Mouse (Mus musculus): Measurements from ENCODE around the gene Rims1. TPM values are rescaled to one million over a fixed set of nuclear protein-coding genes. Genes with fewer than 3 reads are reported as not detected.

Rims1 gene
- polyA plus RNA-seq, 1 experiment from 2014 or later: 1.5 TPM

- Histone ChIP-seq H3K4me1 (peaks cover 8% of the 10 kb centered on the region), H3K4me2 (no peak overlapping the region), H3K9ac (no peak overlapping the region), H3K27ac (no peak overlapping the region), H3K36me3 (no peaks in the 10 kb centered on the region), H3K27me3 (peaks cover 32% of the 10 kb centered on the region), H3K9me3 (no peaks in the 10 kb centered on the region), H3K4me3 (no peak overlapping the region)
- WGBS: 73% methylated on average over 7 of the region's 7 CpGs
- ATAC-seq (ENCODE audit: insufficient number of reproducible peaks, low FRiP score, low TSS enrichment, low read depth): no peak
Observed at GRCm38 (mm10) chr1:22538129-22538528, 267.7 kb downstream of the Rims1 start.

GRCm38 (mm10) chr1:22536776-22537175, 269.0 kb downstream of the Rims1 start:
- H3K27ac ChIP-seq: no peak overlapping the region
- H3K36me3 ChIP-seq: no peaks in the 10 kb centered on the region
- H3K4me2 ChIP-seq: no peak overlapping the region
- peaks cover 11% of the 10 kb centered on the region for H3K4me1 ChIP-seq
- peaks cover 42% of the 10 kb centered on the region for H3K27me3 ChIP-seq
- no peak overlapping the region for H3K9ac ChIP-seq
- 85% methylated on average over 2 of the region's 2 CpGs for WGBS
- no peaks in the 10 kb centered on the region for H3K9me3 ChIP-seq
- H3K4me3 ChIP-seq: no peak overlapping the region
- no peak for ATAC-seq (ENCODE audit: insufficient number of reproducible peaks, low FRiP score, low TSS enrichment, low read depth)

- Histone ChIP-seq H3K27me3 (peaks cover 46% of the 10 kb centered on the region), H3K27ac (no peak overlapping the region), H3K4me2 (no peak overlapping the region), H3K4me3 (no peak overlapping the region), H3K9me3 (no peaks in the 10 kb centered on the region), H3K9ac (no peak overlapping the region), H3K4me1 (peaks cover 11% of the 10 kb centered on the region), H3K36me3 (no peaks in the 10 kb centered on the region)
- 27% methylated on average over 4 of the region's 4 CpGs for WGBS
- no peak for ATAC-seq (ENCODE audit: insufficient number of reproducible peaks, low FRiP score, low TSS enrichment, low read depth)
Observed at GRCm38 (mm10) chr1:22535049-22535448, 270.7 kb downstream of the Rims1 start.

- peak; percentile 44; the same call in 1 of the 2 replicates for ATAC-seq (ENCODE audit: insufficient number of reproducible peaks, low FRiP score, low TSS enrichment, low read depth)
- no peaks in the 10 kb centered on the region for H3K9me3 ChIP-seq
- no peak overlapping the region for H3K27ac ChIP-seq
- no peaks in the 10 kb centered on the region for H3K36me3 ChIP-seq
- peaks cover 11% of the 10 kb centered on the region for H3K4me1 ChIP-seq
- peak overlapping the region; percentile 33; the same call in 1 of the 2 replicates for H3K9ac ChIP-seq
- WGBS: under 1% methylated on average over 86 of the region's 112 CpGs
- H3K27me3 ChIP-seq: peaks cover 46% of the 10 kb centered on the region
- H3K4me3 ChIP-seq: peak overlapping the region; percentile 65
- peak overlapping the region; percentile 98 for H3K4me2 ChIP-seq
Observed at GRCm38 (mm10) chr1:22533146-22534096, 272.4 kb downstream of the Rims1 start.

- no peaks in the 10 kb centered on the region for H3K36me3 ChIP-seq
- no peak overlapping the region for H3K27ac ChIP-seq
- H3K9me3 ChIP-seq: no peaks in the 10 kb centered on the region
- H3K4me2 ChIP-seq: no peak overlapping the region
- no peak for ATAC-seq (ENCODE audit: insufficient number of reproducible peaks, low FRiP score, low TSS enrichment, low read depth)
- H3K4me1 ChIP-seq: no peaks in the 10 kb centered on the region
- no peak overlapping the region for H3K4me3 ChIP-seq
- WGBS: 82% methylated on average over 4 of the region's 4 CpGs
- H3K27me3 ChIP-seq: no peaks in the 10 kb centered on the region
- no peak overlapping the region for H3K9ac ChIP-seq
Observed at GRCm38 (mm10) chr1:22515103-22515502, 290.7 kb downstream of the Rims1 start.

GRCm38 (mm10) chr1:22512421-22512820, 293.4 kb downstream of the Rims1 start:
- ATAC-seq (ENCODE audit: insufficient number of reproducible peaks, low FRiP score, low TSS enrichment, low read depth): no peak
- H3K36me3 ChIP-seq: no peaks in the 10 kb centered on the region
- H3K27ac ChIP-seq: no peak overlapping the region
- H3K4me2 ChIP-seq: no peak overlapping the region
- 84% methylated on average over 16 of the region's 16 CpGs for WGBS
- no peaks in the 10 kb centered on the region for H3K4me1 ChIP-seq
- H3K9ac ChIP-seq: no peak overlapping the region
- no peaks in the 10 kb centered on the region for H3K9me3 ChIP-seq
- H3K27me3 ChIP-seq: no peaks in the 10 kb centered on the region
- H3K4me3 ChIP-seq: no peak overlapping the region

- H3K4me3 ChIP-seq: no peak overlapping the region
- 72% methylated on average over 9 of the region's 9 CpGs for WGBS
- no peaks in the 10 kb centered on the region for H3K4me1 ChIP-seq
- H3K27me3 ChIP-seq: no peaks in the 10 kb centered on the region
- H3K4me2 ChIP-seq: no peak overlapping the region
- H3K9ac ChIP-seq: no peak overlapping the region
- ATAC-seq (ENCODE audit: insufficient number of reproducible peaks, low FRiP score, low TSS enrichment, low read depth): no peak
- no peaks in the 10 kb centered on the region for H3K9me3 ChIP-seq
- H3K36me3 ChIP-seq: no peaks in the 10 kb centered on the region
- H3K27ac ChIP-seq: no peak overlapping the region
Observed at GRCm38 (mm10) chr1:22511614-22512013, 294.2 kb downstream of the Rims1 start.

- H3K4me3 ChIP-seq: no peak overlapping the region
- no peaks in the 10 kb centered on the region for H3K9me3 ChIP-seq
- no peaks in the 10 kb centered on the region for H3K36me3 ChIP-seq
- WGBS: 58% methylated on average over 11 of the region's 11 CpGs
- no peaks in the 10 kb centered on the region for H3K4me1 ChIP-seq
- no peak overlapping the region for H3K9ac ChIP-seq
- ATAC-seq (ENCODE audit: insufficient number of reproducible peaks, low FRiP score, low TSS enrichment, low read depth): no peak
- no peak overlapping the region for H3K4me2 ChIP-seq
- no peak overlapping the region for H3K27ac ChIP-seq
- H3K27me3 ChIP-seq: no peaks in the 10 kb centered on the region
Observed at GRCm38 (mm10) chr1:22508735-22509615, 296.8 kb downstream of the Rims1 start.

- no peaks in the 10 kb centered on the region for H3K27me3 ChIP-seq
- H3K27ac ChIP-seq: no peak overlapping the region
- H3K9me3 ChIP-seq: no peaks in the 10 kb centered on the region
- no peak overlapping the region for H3K4me2 ChIP-seq
- no peaks in the 10 kb centered on the region for H3K4me1 ChIP-seq
- H3K36me3 ChIP-seq: no peaks in the 10 kb centered on the region
- 49% methylated on average over 7 of the region's 7 CpGs for WGBS
- no peak overlapping the region for H3K4me3 ChIP-seq
- no peak for ATAC-seq (ENCODE audit: insufficient number of reproducible peaks, low FRiP score, low TSS enrichment, low read depth)
- H3K9ac ChIP-seq: no peak overlapping the region
Observed at GRCm38 (mm10) chr1:22487270-22487864, 318.4 kb downstream of the Rims1 start.

- Histone ChIP-seq H3K9me3 (no peaks in the 10 kb centered on the region), H3K27me3 (no peaks in the 10 kb centered on the region), H3K4me3 (no peak overlapping the region), H3K4me1 (no peaks in the 10 kb centered on the region), H3K27ac (no peak overlapping the region), H3K36me3 (no peaks in the 10 kb centered on the region), H3K4me2 (no peak overlapping the region), H3K9ac (no peak overlapping the region)
- no peak for ATAC-seq (ENCODE audit: insufficient number of reproducible peaks, low FRiP score, low TSS enrichment, low read depth)
- WGBS: 70% methylated on average over 2 of the region's 2 CpGs
Observed at GRCm38 (mm10) chr1:22476220-22476619, 329.6 kb downstream of the Rims1 start.

- Histone ChIP-seq H3K9me3 (no peaks in the 10 kb centered on the region), H3K4me1 (no peaks in the 10 kb centered on the region), H3K27me3 (no peaks in the 10 kb centered on the region), H3K27ac (no peak overlapping the region), H3K9ac (no peak overlapping the region), H3K36me3 (no peaks in the 10 kb centered on the region), H3K4me2 (no peak overlapping the region), H3K4me3 (no peak overlapping the region)
- ATAC-seq (ENCODE audit: insufficient number of reproducible peaks, low FRiP score, low TSS enrichment, low read depth): no peak
- WGBS: 86% methylated on average over 3 of the region's 3 CpGs
Observed at GRCm38 (mm10) chr1:22467033-22467432, 338.8 kb downstream of the Rims1 start.

Data from limb, embryonic 15.5 days (tissue).